Mouse (Mus musculus): ENCODE results near the gene E130308A19Rik. TPM values are rescaled to one million over a fixed set of nuclear protein-coding genes. Genes with fewer than 3 reads are reported as not detected.

The E130308A19Rik gene
- polyA plus RNA-seq, 1 experiment from 2014 or later: 13.0 TPM

DNA sequence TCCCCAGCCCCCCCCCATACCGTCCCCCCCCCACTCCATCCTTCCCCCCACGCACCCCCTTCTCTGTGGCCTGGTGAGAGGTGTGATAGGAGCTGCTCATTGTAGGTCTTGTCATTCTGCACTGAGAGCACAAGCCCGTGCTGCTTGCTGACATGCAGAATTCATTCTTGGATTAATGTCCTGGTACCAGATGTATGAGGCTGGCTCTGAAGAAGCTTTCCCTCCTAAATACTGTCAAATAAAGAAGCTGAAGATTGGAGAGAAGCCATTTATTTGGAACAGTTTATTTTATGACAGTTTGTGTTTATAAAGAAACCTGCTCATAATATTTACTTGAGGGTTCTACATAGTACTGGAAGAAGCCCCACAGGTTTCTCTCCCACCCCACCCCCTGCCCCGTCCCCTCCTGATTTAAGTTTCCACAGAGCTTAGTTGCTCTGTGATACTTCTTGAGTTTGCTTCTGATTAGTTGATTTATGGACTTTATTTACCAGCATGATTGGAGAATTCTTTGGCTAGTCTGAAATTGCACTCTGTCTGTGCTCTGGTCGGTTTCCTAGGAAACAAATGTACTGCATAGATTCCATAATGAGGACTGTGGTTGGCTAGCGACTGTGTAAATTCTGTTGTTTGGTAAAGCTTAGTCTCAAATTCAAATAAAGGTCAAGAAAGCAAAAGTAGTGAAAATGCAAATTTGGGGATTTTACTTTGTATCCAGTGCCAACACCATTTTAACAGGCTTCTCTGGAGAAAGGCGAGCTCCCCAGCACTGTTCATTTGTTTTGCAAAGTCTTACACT, 3.3 kb downstream of the E130308A19Rik start:
- no peak overlapping the region for H3K9ac ChIP-seq (ENCODE audit: low read length)
- no peak for ATAC-seq (ENCODE audit: insufficient read depth, low FRiP score)
- H3K4me1 ChIP-seq (ENCODE audit: control insufficient read depth, insufficient read depth, low read length): peaks cover 12% of the 10 kb centered on the region
- no peaks in the 10 kb centered on the region for H3K27me3 ChIP-seq (ENCODE audit: control insufficient read depth, insufficient read depth, low read length)
- WGBS: 18% methylated on average over 7 of the region's 7 CpGs
- H3K9me3 ChIP-seq (replicated peaks; ENCODE audit: control insufficient read depth, low read length): no peaks in the 10 kb centered on the region
- peak overlapping the region; percentile 18 for H3K27ac ChIP-seq (ENCODE audit: low read length)
- H3K36me3 ChIP-seq (ENCODE audit: control insufficient read depth, insufficient read depth, low read length): no peaks in the 10 kb centered on the region
- H3K4me3 ChIP-seq (replicated peaks; ENCODE audit: low read length): no peak overlapping the region
- no peak overlapping the region for H3K4me2 ChIP-seq (ENCODE audit: low read depth, low read length)

DNA sequence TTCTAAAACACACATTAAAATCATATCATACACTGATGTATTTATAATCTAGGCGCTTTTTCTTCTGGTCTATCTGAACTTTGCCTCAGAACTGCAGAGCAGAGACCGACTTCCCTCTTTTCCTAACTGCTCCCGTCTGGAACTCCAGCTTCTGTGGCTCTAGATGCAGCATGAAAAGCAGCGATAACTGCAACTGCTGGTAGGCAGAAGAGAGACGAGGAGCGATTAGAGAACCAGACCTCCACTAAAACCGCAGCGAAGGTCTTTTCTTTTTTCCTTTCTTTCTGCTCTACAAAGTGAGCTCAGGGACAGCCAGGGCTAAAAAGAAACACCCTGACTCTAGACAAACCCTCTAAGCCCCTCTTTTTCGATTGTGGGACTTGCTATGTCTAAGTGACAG, 4.1 kb downstream of the E130308A19Rik start:
- Histone ChIP-seq H3K27me3 (ENCODE audit: control insufficient read depth, insufficient read depth, low read length) (no peaks in the 10 kb centered on the region), H3K9me3 (replicated peaks; ENCODE audit: control insufficient read depth, low read length) (no peaks in the 10 kb centered on the region), H3K36me3 (ENCODE audit: control insufficient read depth, insufficient read depth, low read length) (no peaks in the 10 kb centered on the region), H3K9ac (ENCODE audit: low read length) (no peak overlapping the region), H3K4me1 (ENCODE audit: control insufficient read depth, insufficient read depth, low read length) (peaks cover 12% of the 10 kb centered on the region), H3K27ac (ENCODE audit: low read length) (no peak overlapping the region), H3K4me3 (replicated peaks; ENCODE audit: low read length) (no peak overlapping the region), H3K4me2 (ENCODE audit: low read depth, low read length) (no peak overlapping the region)
- WGBS: 55% methylated on average over 9 of the region's 9 CpGs
- no peak for ATAC-seq (ENCODE audit: insufficient read depth, low FRiP score)

DNA sequence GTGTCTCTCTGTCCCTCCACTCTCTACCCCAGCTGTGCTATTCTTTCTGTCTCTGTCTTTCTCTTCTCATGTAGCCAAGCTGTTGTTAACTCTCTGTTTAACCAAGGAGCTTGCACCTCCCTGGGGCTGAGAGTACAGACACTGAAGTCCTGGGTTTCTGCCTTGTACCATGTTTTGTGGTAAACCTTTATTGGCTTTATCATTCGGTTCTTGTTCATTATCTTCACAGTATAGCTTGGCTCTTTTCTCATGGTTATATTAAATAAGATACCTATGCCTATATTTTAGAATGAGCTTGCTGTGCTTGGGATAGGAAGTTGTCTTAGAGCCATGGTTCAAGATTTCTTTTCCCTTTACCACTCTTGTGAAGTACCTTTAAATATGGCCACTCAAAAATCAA, 8.5 kb downstream of the E130308A19Rik start:
- WGBS: 73% methylated on average over 1 of the region's 1 CpGs
- H3K36me3 ChIP-seq (ENCODE audit: control insufficient read depth, insufficient read depth, low read length): no peaks in the 10 kb centered on the region
- no peak for ATAC-seq (ENCODE audit: insufficient read depth, low FRiP score)
- no peak overlapping the region for H3K4me2 ChIP-seq (ENCODE audit: low read depth, low read length)
- H3K4me3 ChIP-seq (replicated peaks; ENCODE audit: low read length): no peak overlapping the region
- H3K27me3 ChIP-seq (ENCODE audit: control insufficient read depth, insufficient read depth, low read length): no peaks in the 10 kb centered on the region
- peaks cover 5% of the 10 kb centered on the region for H3K4me1 ChIP-seq (ENCODE audit: control insufficient read depth, insufficient read depth, low read length)
- no peak overlapping the region for H3K9ac ChIP-seq (ENCODE audit: low read length)
- no peak overlapping the region for H3K27ac ChIP-seq (ENCODE audit: low read length)
- no peaks in the 10 kb centered on the region for H3K9me3 ChIP-seq (replicated peaks; ENCODE audit: control insufficient read depth, low read length)

DNA sequence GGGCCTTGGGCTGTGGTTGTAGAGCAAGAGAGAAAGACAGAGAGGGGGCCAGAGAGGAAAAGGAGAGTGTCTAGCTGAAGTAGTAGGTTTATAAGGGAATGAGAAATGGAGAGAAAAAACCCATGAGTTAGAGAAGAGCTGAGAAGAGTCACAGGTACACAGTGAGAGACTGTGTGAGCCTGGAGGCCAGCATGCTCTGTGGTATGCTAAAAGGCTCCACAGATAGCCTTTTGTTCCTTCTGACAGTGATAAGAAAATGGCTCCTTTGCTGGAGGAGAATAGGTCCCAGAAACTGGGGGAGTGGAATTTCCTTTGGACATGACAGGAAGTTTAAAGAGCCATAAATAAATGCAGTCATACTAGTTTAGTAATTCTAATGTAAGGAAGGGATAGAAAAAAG, 13.2 kb downstream of the E130308A19Rik start:
- H3K27ac ChIP-seq (ENCODE audit: low read length): no peak overlapping the region
- no peak overlapping the region for H3K4me3 ChIP-seq (replicated peaks; ENCODE audit: low read length)
- no peaks in the 10 kb centered on the region for H3K27me3 ChIP-seq (ENCODE audit: control insufficient read depth, insufficient read depth, low read length)
- H3K4me1 ChIP-seq (ENCODE audit: control insufficient read depth, insufficient read depth, low read length): peaks cover 15% of the 10 kb centered on the region
- H3K9me3 ChIP-seq (replicated peaks; ENCODE audit: control insufficient read depth, low read length): no peaks in the 10 kb centered on the region
- no peak overlapping the region for H3K4me2 ChIP-seq (ENCODE audit: low read depth, low read length)
- no peak overlapping the region for H3K9ac ChIP-seq (ENCODE audit: low read length)
- no peaks in the 10 kb centered on the region for H3K36me3 ChIP-seq (ENCODE audit: control insufficient read depth, insufficient read depth, low read length)
- ATAC-seq (ENCODE audit: insufficient read depth, low FRiP score): no peak

DNA sequence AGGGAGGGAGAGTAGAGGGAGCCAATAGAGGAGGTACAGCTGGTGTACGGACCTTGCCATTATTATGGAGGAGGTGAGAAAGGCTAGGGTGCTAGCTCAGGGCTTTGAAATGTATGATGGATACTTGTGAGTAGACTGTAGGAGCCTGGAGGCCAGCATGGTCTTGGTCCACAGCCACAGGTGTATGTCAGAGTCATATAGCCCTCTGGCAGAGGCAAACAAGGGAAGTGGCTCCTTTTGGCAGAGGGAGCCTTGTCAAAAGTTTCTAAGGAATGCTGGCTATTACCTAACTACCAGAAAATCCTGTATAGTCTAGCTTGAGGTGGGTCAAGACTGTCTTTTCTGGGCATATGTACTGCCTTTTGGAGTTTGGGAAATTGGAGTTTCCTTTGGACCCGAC, 14.7 kb downstream of the E130308A19Rik start:
- ATAC-seq (ENCODE audit: insufficient read depth, low FRiP score): no peak
- Histone ChIP-seq H3K4me3 (replicated peaks; ENCODE audit: low read length) (no peak overlapping the region), H3K27me3 (ENCODE audit: control insufficient read depth, insufficient read depth, low read length) (no peaks in the 10 kb centered on the region), H3K36me3 (ENCODE audit: control insufficient read depth, insufficient read depth, low read length) (no peaks in the 10 kb centered on the region), H3K4me1 (ENCODE audit: control insufficient read depth, insufficient read depth, low read length) (peaks cover 15% of the 10 kb centered on the region), H3K9me3 (replicated peaks; ENCODE audit: control insufficient read depth, low read length) (no peaks in the 10 kb centered on the region), H3K9ac (ENCODE audit: low read length) (no peak overlapping the region), H3K27ac (ENCODE audit: low read length) (peak overlapping the region; percentile 18; the same call in 1 of the 2 replicates), H3K4me2 (ENCODE audit: low read depth, low read length) (no peak overlapping the region)
- WGBS: 73% methylated on average over 2 of the region's 2 CpGs

DNA sequence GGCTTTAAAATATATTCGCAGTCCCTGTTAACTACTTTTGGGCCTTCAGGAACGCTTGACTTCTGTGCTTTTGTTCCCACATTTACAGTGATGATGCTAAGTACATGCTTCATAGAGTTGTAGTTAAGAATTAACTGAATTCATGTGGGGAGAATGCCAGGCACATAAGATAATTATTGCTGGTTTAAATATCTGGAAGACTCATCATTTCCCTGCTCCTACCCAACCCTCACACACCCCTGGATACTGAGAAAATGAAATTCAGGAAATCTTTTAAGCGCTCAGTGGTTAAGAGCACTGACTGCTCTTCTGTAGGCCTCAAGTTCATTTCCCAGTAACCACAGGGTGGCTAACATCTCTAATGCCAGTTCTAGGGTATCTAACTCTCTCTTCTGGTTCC, 16.0 kb downstream of the E130308A19Rik start:
- Histone ChIP-seq H3K4me1 (ENCODE audit: control insufficient read depth, insufficient read depth, low read length) (peaks cover 15% of the 10 kb centered on the region), H3K9me3 (replicated peaks; ENCODE audit: control insufficient read depth, low read length) (no peaks in the 10 kb centered on the region), H3K4me2 (ENCODE audit: low read depth, low read length) (no peak overlapping the region), H3K27me3 (ENCODE audit: control insufficient read depth, insufficient read depth, low read length) (no peaks in the 10 kb centered on the region), H3K9ac (ENCODE audit: low read length) (no peak overlapping the region), H3K4me3 (replicated peaks; ENCODE audit: low read length) (no peak overlapping the region), H3K27ac (ENCODE audit: low read length) (no peak overlapping the region), H3K36me3 (ENCODE audit: control insufficient read depth, insufficient read depth, low read length) (no peaks in the 10 kb centered on the region)
- WGBS: 78% methylated on average over 3 of the region's 3 CpGs
- ATAC-seq (ENCODE audit: insufficient read depth, low FRiP score): no peak

DNA sequence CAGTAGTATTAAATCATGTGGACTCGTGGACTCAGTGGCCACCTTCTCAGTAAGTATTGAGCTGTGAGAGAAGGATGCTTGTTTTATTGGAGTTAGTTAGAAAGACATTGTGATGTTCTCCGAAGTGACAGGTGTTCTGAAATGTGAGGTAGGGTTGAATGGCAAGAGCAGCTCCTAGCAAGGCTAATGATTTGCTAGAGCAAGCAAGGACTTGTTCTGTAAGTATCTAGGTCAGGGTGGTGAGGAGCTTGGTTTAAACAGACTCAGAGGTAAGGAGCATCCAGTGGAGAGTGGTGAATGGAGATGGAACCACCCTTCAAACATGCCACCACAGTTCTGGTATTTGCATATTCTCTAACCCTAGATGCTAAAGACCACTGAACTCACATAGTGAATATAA, 16.6 kb downstream of the E130308A19Rik start:
- Histone ChIP-seq H3K36me3 (ENCODE audit: control insufficient read depth, insufficient read depth, low read length) (no peaks in the 10 kb centered on the region), H3K9ac (ENCODE audit: low read length) (no peak overlapping the region), H3K27ac (ENCODE audit: low read length) (no peak overlapping the region), H3K4me2 (ENCODE audit: low read depth, low read length) (no peak overlapping the region), H3K27me3 (ENCODE audit: control insufficient read depth, insufficient read depth, low read length) (no peaks in the 10 kb centered on the region), H3K4me1 (ENCODE audit: control insufficient read depth, insufficient read depth, low read length) (peaks cover 15% of the 10 kb centered on the region), H3K4me3 (replicated peaks; ENCODE audit: low read length) (no peak overlapping the region), H3K9me3 (replicated peaks; ENCODE audit: control insufficient read depth, low read length) (no peaks in the 10 kb centered on the region)
- no peak for ATAC-seq (ENCODE audit: insufficient read depth, low FRiP score)
- WGBS: 72% methylated on average over 2 of the region's 2 CpGs

DNA sequence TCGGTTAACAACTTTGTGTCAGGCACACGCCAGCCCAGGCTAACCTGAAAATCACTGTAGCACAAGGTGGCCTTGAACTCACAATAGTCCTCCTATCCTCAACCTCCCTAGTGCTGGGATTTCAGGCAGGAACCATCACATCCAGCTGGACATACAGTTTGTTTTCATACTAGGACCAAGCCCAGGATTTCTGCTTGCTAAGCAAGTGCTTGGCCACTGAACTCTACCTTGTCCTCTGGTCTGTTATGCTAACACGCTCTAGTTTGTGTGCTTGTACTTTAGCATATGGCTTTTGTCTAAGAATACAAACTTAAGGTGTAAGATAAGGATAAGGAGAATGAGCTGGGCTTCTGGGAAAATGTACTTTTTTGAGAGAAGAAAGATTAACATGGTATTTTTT, 18.4 kb downstream of the E130308A19Rik start:
- H3K36me3 ChIP-seq (ENCODE audit: control insufficient read depth, insufficient read depth, low read length): no peaks in the 10 kb centered on the region
- WGBS: 75% methylated on average over 3 of the region's 3 CpGs
- H3K9me3 ChIP-seq (replicated peaks; ENCODE audit: control insufficient read depth, low read length): no peaks in the 10 kb centered on the region
- no peak for ATAC-seq (ENCODE audit: insufficient read depth, low FRiP score)
- no peak overlapping the region for H3K4me3 ChIP-seq (replicated peaks; ENCODE audit: low read length)
- no peak overlapping the region for H3K9ac ChIP-seq (ENCODE audit: low read length)
- H3K27me3 ChIP-seq (ENCODE audit: control insufficient read depth, insufficient read depth, low read length): no peaks in the 10 kb centered on the region
- H3K4me2 ChIP-seq (ENCODE audit: low read depth, low read length): no peak overlapping the region
- peaks cover 12% of the 10 kb centered on the region for H3K4me1 ChIP-seq (ENCODE audit: control insufficient read depth, insufficient read depth, low read length)
- H3K27ac ChIP-seq (ENCODE audit: low read length): no peak overlapping the region

DNA sequence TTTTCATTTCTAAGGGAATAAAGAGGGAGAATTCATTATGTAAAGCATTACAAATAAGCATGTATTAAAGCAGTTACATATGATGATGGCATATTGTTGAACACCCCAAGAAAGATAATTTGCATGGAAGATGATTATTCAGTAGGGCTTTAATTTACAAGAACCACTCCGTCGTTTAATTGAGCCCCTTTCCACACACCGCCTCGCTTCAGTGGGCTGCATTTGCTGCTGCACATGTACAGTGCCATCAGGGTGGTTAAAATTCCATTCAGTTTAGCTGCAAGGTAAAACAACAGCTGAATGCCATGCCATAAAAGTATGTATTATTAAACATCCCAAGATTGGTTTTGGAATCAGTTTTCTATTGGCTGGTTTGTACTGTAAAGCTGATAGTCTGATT, 19.0 kb downstream of the E130308A19Rik start:
- Histone ChIP-seq H3K9me3 (replicated peaks; ENCODE audit: control insufficient read depth, low read length) (no peaks in the 10 kb centered on the region), H3K4me3 (replicated peaks; ENCODE audit: low read length) (no peak overlapping the region), H3K27me3 (ENCODE audit: control insufficient read depth, insufficient read depth, low read length) (no peaks in the 10 kb centered on the region), H3K4me2 (ENCODE audit: low read depth, low read length) (no peak overlapping the region), H3K27ac (ENCODE audit: low read length) (no peak overlapping the region), H3K4me1 (ENCODE audit: control insufficient read depth, insufficient read depth, low read length) (peaks cover 12% of the 10 kb centered on the region), H3K36me3 (ENCODE audit: control insufficient read depth, insufficient read depth, low read length) (no peaks in the 10 kb centered on the region), H3K9ac (ENCODE audit: low read length) (no peak overlapping the region)
- 91% methylated on average over 4 of the region's 4 CpGs for WGBS
- ATAC-seq (ENCODE audit: insufficient read depth, low FRiP score): no peak

All from stomach, embryonic 16.5 days (tissue).